ENCODE assay signal across 13 mouse cellular contexts in the genomic region with DNA sequence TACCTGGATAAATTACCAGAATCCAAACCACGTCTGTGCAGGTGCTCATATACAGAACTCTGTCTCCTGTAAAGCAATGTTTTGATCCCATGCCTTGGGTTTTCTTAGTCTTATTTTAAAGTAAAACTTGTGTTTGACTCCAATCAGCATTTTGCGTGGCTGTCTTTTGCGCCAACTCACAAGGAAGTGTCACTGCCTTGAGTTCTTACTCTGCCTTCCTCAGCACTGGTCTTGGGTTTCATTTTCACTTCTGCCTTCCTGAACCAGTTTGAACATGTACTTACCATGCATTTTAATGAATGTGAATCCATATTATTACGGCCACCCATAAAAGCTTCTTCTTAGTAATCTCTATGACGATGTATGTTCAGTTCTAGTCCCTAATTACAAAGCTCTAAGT.
DNase-seq lines count a peak whose midpoint lies in the region; ATAC-seq and TF ChIP-seq lines count a peak whose summit lies in the region.
"Had no signal": no experiment of that assay in that cellular context is flagged by ENCODE, and none has a peak within 500 bp of the region (broad histone marks: within the 10 kb centered on the region; RNA-seq: fewer than 3 reads in every experiment).

No protein-coding gene starts in this region.

- no peak overlapping the region for H3K4me2 ChIP-seq in liver, embryonic 15.5 days
- H3K4me2 ChIP-seq: embryonic facial prominence, embryonic 12.5 days; heart, embryonic 13.5 days; limb, embryonic 12.5 days; midbrain, embryonic 15.5 days had no signal

- H3K27me3 ChIP-seq in kidney, adult 2 months (replicated peaks; ENCODE audit: control insufficient read depth, insufficient read depth, low read length), result no peaks in the 10 kb centered on the region
- no peaks in the 10 kb centered on the region for H3K27me3 ChIP-seq in liver, embryonic 15.5 days
- H3K27me3 ChIP-seq in forebrain, embryonic 10.5 days (ENCODE audit: poor library complexity, severe bottlenecking), result no peaks in the 10 kb centered on the region
- H3K27me3 ChIP-seq: embryonic facial prominence, embryonic 12.5 days; heart, embryonic 13.5 days; limb, embryonic 12.5 days; midbrain, embryonic 15.5 days had no signal

- ATAC-seq in liver, embryonic 15.5 days (ENCODE audit: insufficient read depth), result no peak
- ATAC-seq in erythroid progenitor cell, adult 5-6 weeks (replicated peaks; ENCODE audit: low FRiP score, poor library complexity, severe bottlenecking), result no peak
- ATAC-seq: midbrain, embryonic 15.5 days had no signal

- H3K27ac ChIP-seq in kidney, adult 2 months (ENCODE audit: insufficient read depth, low read depth, low read length), result peak overlapping the region; percentile 23; the same call in 1 of the 2 replicates
- peak overlapping the region; percentile 14; the same call in 1 of the 2 replicates for H3K27ac ChIP-seq in liver, embryonic 15.5 days (replicated peaks)
- no peak overlapping the region for H3K27ac ChIP-seq in forebrain, embryonic 10.5 days
- H3K27ac ChIP-seq: embryonic facial prominence, embryonic 12.5 days; heart, embryonic 13.5 days; limb, embryonic 12.5 days; midbrain, embryonic 15.5 days had no signal

- DNase-seq in kidney, adult 2 months, result peak; percentile 3
- no peak for DNase-seq in kidney, postnatal 25 days
- DNase-seq in 416B (ENCODE audit: low read depth), result peak; percentile 50
- DNase-seq in T-cell, adult 2 months (ENCODE audit: low spot score), result peak; percentile 12
- DNase-seq in retina, postnatal 1 day, result no peak
- no peak for DNase-seq in forebrain, embryonic 10.5 days (ENCODE audit: extremely low spot score, low spot score)
- DNase-seq: cerebellum, adult 8-10 months had no signal

- no peak for TF ChIP-seq POLR2A in kidney, adult 2 months (IDR thresholded peaks at IDR 0.05; ENCODE audit: low read depth, low read length)

- no peaks in the 10 kb centered on the region for H3K9me3 ChIP-seq in liver, embryonic 15.5 days (replicated peaks)
- no peaks in the 10 kb centered on the region for H3K9me3 ChIP-seq in forebrain, embryonic 10.5 days
- H3K9me3 ChIP-seq: embryonic facial prominence, embryonic 12.5 days; heart, embryonic 13.5 days; limb, embryonic 12.5 days; midbrain, embryonic 15.5 days had no signal

- no peaks in the 10 kb centered on the region; the same call in none of the 2 replicates for H3K36me3 ChIP-seq in kidney, adult 2 months (ENCODE audit: control insufficient read depth, insufficient read depth, low read length)
- H3K36me3 ChIP-seq in liver, embryonic 15.5 days (replicated peaks), result peaks cover 94% of the 10 kb centered on the region
- peaks cover 63% of the 10 kb centered on the region for H3K36me3 ChIP-seq in forebrain, embryonic 10.5 days (replicated peaks)

- H3K9ac ChIP-seq in liver, embryonic 15.5 days, result no peak overlapping the region
- H3K9ac ChIP-seq: embryonic facial prominence, embryonic 12.5 days; heart, embryonic 13.5 days; limb, embryonic 12.5 days; midbrain, embryonic 15.5 days had no signal

- no peak overlapping the region for H3K4me3 ChIP-seq in kidney, adult 2 months (ENCODE audit: insufficient read depth, low read depth, low read length)
- no peak overlapping the region for H3K4me3 ChIP-seq in liver, embryonic 15.5 days (replicated peaks)
- H3K4me3 ChIP-seq in forebrain, embryonic 10.5 days, result no peak overlapping the region
- H3K4me3 ChIP-seq: embryonic facial prominence, embryonic 12.5 days; heart, embryonic 13.5 days; limb, embryonic 12.5 days; midbrain, embryonic 15.5 days had no signal

- TF ChIP-seq CTCF in kidney, adult 2 months (conservative IDR thresholded peaks at IDR 0.05; ENCODE audit: insufficient read depth, insufficient read length, low read depth, low read length), result no peak

- H3K4me1 ChIP-seq in kidney, adult 2 months (ENCODE audit: control insufficient read depth, insufficient read depth, low read length), result no peaks in the 10 kb centered on the region; the same call in 1 of the 2 replicates
- peaks cover 5% of the 10 kb centered on the region; the same call in 1 of the 2 replicates for H3K4me1 ChIP-seq in liver, embryonic 15.5 days (replicated peaks)
- H3K4me1 ChIP-seq in forebrain, embryonic 10.5 days, result no peaks in the 10 kb centered on the region
- H3K4me1 ChIP-seq: embryonic facial prominence, embryonic 12.5 days; limb, embryonic 12.5 days; midbrain, embryonic 15.5 days had no signal

- WGBS in kidney, adult 2 months, result 79% methylated on average over 5 of the region's 5 CpGs
- WGBS in liver, embryonic 15.5 days (ENCODE audit: insufficient replicate concordance), result 81% methylated on average over 5 of the region's 5 CpGs
- 90% methylated on average over 5 of the region's 5 CpGs for WGBS in forebrain, embryonic 10.5 days

Comparison
In these comparisons a context has a peak if more than half of its experiments do, and no peak if none do; other contexts are left out.
1. DNase-seq: peak in kidney, adult 2 months (single experiment), 416B (single experiment) and T-cell, adult 2 months (single experiment); none in kidney, postnatal 25 days (0 of 2), retina, postnatal 1 day (single experiment) and forebrain, embryonic 10.5 days (single experiment).